Mouse (Mus musculus) liver, adult 2 months (tissue): ENCODE measurements around the gene Vamp8. TPM values are rescaled to one million over a fixed set of nuclear protein-coding genes. Genes with fewer than 3 reads are reported as not detected.
A peak's percentile ranks its signal among the peaks of the same experiment; 100 is the strongest.

ENCODE experiments used
- DNase-seq: peaks from one replicate; pipeline ENCODE4 v3.0.0-alpha.2; 2011; ENCODE audit warnings: low read depth, low spot score; ENCODE audit errors: extremely low read depth
- H3K27ac ChIP-seq: fragments of 200-500 bp; replicated peaks from 2 replicates; pipeline ENCODE4 v1.5.1; 2012; ENCODE audit warnings: low read depth, mild to moderate bottlenecking, control low read depth, inconsistent platforms, low read length; ENCODE audit not compliant: insufficient read depth
- H3K27me3 ChIP-seq: fragments of 200-500 bp; 2 replicates; pipeline ENCODE4 v1.6.1; 2012; ENCODE audit warnings: mild to moderate bottlenecking, moderate library complexity, low read length, inconsistent platforms; ENCODE audit not compliant: control insufficient read depth, insufficient read depth
- H3K36me3 ChIP-seq: fragments of 200-500 bp; 2 replicates; pipeline ENCODE4 v1.6.1; 2012; ENCODE audit warnings: low read length, inconsistent platforms; ENCODE audit not compliant: control insufficient read depth, insufficient read depth
- H3K4me1 ChIP-seq: fragments of 200-500 bp; 2 replicates; pipeline ENCODE4 v1.6.1; 2011; ENCODE audit warnings: low read length; ENCODE audit not compliant: control insufficient read depth, insufficient read depth
- H3K4me3 ChIP-seq: fragments of 200-500 bp; 2 replicates; pipeline ENCODE4 v1.5.1; 2011; ENCODE audit warnings: low read depth, mild to moderate bottlenecking, control low read depth, low read length, moderate library complexity; ENCODE audit not compliant: insufficient read depth
- H3K79me2 ChIP-seq: fragments of 200-500 bp; 2 replicates; pipeline ENCODE4 v1.6.1; 2012; ENCODE audit warnings: inconsistent platforms, mild to moderate bottlenecking, low read length, moderate library complexity; ENCODE audit not compliant: control insufficient read depth, insufficient read depth
- H3K9ac ChIP-seq: fragments of 200-500 bp; 2 replicates; pipeline ENCODE4 v1.6.1; 2012; ENCODE audit warnings: low read depth, mild to moderate bottlenecking, control low read depth, inconsistent platforms, low read length
- CTCF ChIP-seq: fragments of 200-500 bp; IDR thresholded peaks from 2 replicates; pipeline ENCODE4 v1.5.1; 2011; ENCODE audit warnings: low read depth, low read length, control low read depth
- POLR2A ChIP-seq: fragments of 200-500 bp; IDR thresholded peaks from 2 replicates; pipeline ENCODE4 v1.6.1; 2011; ENCODE audit warnings: low read length, control low read depth; ENCODE audit not compliant: insufficient read depth; ENCODE audit errors: extremely low read depth
- WGBS: fragments of 180-500 bp; shearing (Covaris S2); methylation state at CpG from one replicate; pipeline ENCODE4 v1.1.7; 2018; 5-methylcytosine and 5-hydroxymethylcytosine counted together
- polyA plus RNA-seq: library from polyadenylated mRNA; depleted of rRNA; stranded (reverse); fragments of >200 nt; gene quantifications from 2 replicates; pipeline ENCODE4 v1.2.3, GENCODE M21; 2012
- total RNA-seq: library from RNA; depleted of rRNA; stranded (reverse); fragments of >200 nt; gene quantifications from 2 replicates; pipeline ENCODE4 v1.2.3, GENCODE M21; 2014

Vamp8 gene
- total and polyA plus RNA-seq, 2 experiments, result 219 to 238 TPM

- Histone ChIP-seq H3K27ac (peak overlapping the region; percentile 73), H3K27me3 (no peaks in the 10 kb centered on the region), H3K79me2 (peaks cover 3% of the 10 kb centered on the region; the same call in 1 of the 2 replicates), H3K4me3 (peak overlapping the region; percentile 76), H3K4me1 (peaks cover 20% of the 10 kb centered on the region), H3K9ac (peak overlapping the region; percentile 80), H3K36me3 (peaks cover 16% of the 10 kb centered on the region)
- peak; percentile 97 for DNase-seq
- WGBS, result under 1% methylated on average over 42 of the region's 42 CpGs
- TF ChIP-seq POLR2A (peak; percentile 94), CTCF (peak; percentile 44)
Observed at GRCm38 (mm10) chr6:72362132-72363028, 28.1 kb downstream of the Vamp8 start.

- Histone ChIP-seq H3K27ac (peak overlapping the region; percentile 25), H3K4me3 (no peak overlapping the region; the same call in 1 of the 2 replicates), H3K4me1 (peaks cover 24% of the 10 kb centered on the region), H3K9ac (peak overlapping the region; percentile 24), H3K27me3 (no peaks in the 10 kb centered on the region), H3K79me2 (peaks cover 3% of the 10 kb centered on the region; the same call in 1 of the 2 replicates), H3K36me3 (peaks cover 21% of the 10 kb centered on the region)
- TF ChIP-seq CTCF (no peak), POLR2A (no peak)
- DNase-seq, result peak; percentile 56
- 15% methylated on average over 5 of the region's 5 CpGs for WGBS
Observed at GRCm38 (mm10) chr6:72361121-72361551, 29.4 kb downstream of the Vamp8 start.

DNA sequence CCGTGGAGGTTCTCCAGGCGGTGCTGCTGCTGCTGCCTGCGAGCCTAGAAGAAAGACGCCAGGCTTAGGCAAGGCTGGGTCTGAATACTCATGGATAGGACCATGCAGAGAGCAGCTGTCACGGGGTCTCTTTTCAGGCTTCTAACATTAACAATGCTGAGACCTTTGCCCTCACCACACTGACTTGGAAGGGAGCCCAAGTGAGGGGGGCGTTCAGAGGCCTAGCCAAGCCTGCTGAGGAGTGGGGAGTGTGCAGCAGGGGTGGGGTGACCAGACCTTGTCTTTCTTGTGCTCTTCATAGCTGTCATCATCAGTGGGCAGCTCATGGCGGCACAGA, 29.9 kb downstream of the Vamp8 start:
- no peak for TF ChIP-seq POLR2A
- TF ChIP-seq CTCF, result no peak
- peaks cover 3% of the 10 kb centered on the region; the same call in 1 of the 2 replicates for H3K79me2 ChIP-seq
- no peak overlapping the region; the same call in 1 of the 2 replicates for H3K4me3 ChIP-seq
- peaks cover 21% of the 10 kb centered on the region for H3K36me3 ChIP-seq
- no peak for DNase-seq
- H3K27me3 ChIP-seq, result no peaks in the 10 kb centered on the region
- H3K9ac ChIP-seq, result peak overlapping the region; percentile 37
- H3K27ac ChIP-seq, result peak overlapping the region; percentile 25
- peaks cover 24% of the 10 kb centered on the region for H3K4me1 ChIP-seq
- 23% methylated on average over 7 of the region's 7 CpGs for WGBS

DNA sequence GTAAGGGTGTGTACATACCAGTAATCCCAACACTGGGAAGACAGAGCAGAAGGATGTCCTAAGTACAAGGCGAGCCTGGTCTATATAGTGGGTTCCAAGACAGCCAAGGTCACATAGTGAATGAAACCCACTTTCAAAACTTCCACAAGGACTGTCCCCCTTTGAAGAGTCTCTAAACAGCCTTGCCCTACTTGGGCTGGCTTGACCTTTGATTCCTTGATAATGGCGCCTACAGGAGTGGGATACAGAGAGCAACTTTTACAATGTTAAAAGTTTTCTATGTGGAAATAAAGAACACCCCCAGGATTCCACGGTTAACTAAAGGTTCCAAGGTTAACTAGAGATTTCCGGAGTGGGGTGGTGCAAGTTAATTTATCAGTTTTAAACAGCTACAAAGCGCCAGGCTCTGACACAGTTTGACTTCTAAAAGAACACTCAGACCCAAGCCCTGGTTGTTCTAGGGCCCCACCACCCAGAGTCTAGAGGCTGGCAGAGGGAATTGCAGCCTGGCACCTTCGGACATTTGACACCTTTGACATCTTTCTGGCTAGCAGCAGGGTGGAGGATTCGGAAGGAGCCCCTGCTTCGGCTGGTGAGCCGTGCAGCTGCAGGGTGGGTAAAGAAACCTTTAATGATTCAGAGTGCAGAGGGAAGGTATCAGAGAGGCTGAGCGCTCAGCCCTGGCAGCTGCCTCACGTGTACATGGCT, 30.5 kb downstream of the Vamp8 start:
- Histone ChIP-seq H3K27me3 (no peaks in the 10 kb centered on the region), H3K79me2 (peaks cover 3% of the 10 kb centered on the region; the same call in 1 of the 2 replicates), H3K4me1 (peaks cover 24% of the 10 kb centered on the region), H3K4me3 (no peak overlapping the region; the same call in 1 of the 2 replicates), H3K9ac (peak overlapping the region; percentile 37), H3K36me3 (peaks cover 21% of the 10 kb centered on the region), H3K27ac (peak overlapping the region; percentile 25)
- TF ChIP-seq CTCF (peak; percentile 1; the same call in 1 of the 2 replicates), POLR2A (no peak)
- DNase-seq, result no peak
- 36% methylated on average over 11 of the region's 11 CpGs for WGBS

DNA sequence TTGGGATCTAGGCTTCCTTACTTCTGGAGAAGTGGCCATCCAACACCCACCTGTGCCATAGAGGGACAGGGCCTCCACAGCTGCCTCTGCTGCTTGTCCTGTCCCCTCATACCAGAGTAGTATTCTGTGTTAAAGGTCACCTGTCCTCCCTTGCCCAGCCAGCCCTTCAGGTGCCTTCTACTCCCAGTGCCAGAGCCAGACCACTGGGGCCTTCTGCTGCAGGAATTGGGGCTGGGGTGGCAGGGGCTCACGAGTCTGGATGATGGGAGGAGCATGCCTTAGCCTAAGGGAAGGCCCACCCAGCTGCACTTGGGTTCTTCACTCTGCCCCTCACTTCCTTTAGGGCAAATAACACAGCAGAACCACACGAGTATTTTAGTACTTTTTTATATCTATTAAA, 31.2 kb downstream of the Vamp8 start:
- no peak overlapping the region for H3K4me3 ChIP-seq
- WGBS, result 38% methylated on average over 2 of the region's 2 CpGs
- TF ChIP-seq POLR2A (no peak), CTCF (no peak)
- peak overlapping the region; percentile 27; the same call in 1 of the 2 replicates for H3K27ac ChIP-seq
- H3K79me2 ChIP-seq, result peaks cover 3% of the 10 kb centered on the region; the same call in 1 of the 2 replicates
- H3K36me3 ChIP-seq, result peaks cover 21% of the 10 kb centered on the region
- DNase-seq, result no peak
- H3K4me1 ChIP-seq, result peaks cover 26% of the 10 kb centered on the region
- no peak overlapping the region for H3K9ac ChIP-seq
- H3K27me3 ChIP-seq, result no peaks in the 10 kb centered on the region
